Mouse (Mus musculus): ENCODE measurements at regions not wholly inside any gene's neighbourhood (a gene's known extent, or its start where the extent isn't known, plus 50 kb on each side); places are given as distances from the start of the nearest gene placed in this dataset.

GRCm38 (mm10) chr13:51309446-51309845 lies 99.0 kb upstream of the S1pr3 start:
- H3K4me1 ChIP-seq (ENCODE audit: control insufficient read depth, insufficient read depth, low read length) = peaks cover 22% of the 10 kb centered on the region
- H3K9ac ChIP-seq (ENCODE audit: low read length) = no peak overlapping the region
- DNase-seq (ENCODE audit: low spot score) = no peak
- H3K4me2 ChIP-seq (ENCODE audit: low read depth) = no peak overlapping the region
- no peak overlapping the region for H3K4me3 ChIP-seq (ENCODE audit: low read depth, low read length)
- no peak overlapping the region for H3K27ac ChIP-seq (ENCODE audit: low read depth, low read length)
- ATAC-seq (ENCODE audit: insufficient read depth, low FRiP score, low TSS enrichment) = no peak
- no peaks in the 10 kb centered on the region for H3K9me3 ChIP-seq (ENCODE audit: control insufficient read depth, low read length)
- H3K36me3 ChIP-seq (ENCODE audit: control insufficient read depth, insufficient read depth, low read length) = no peaks in the 10 kb centered on the region
- H3K27me3 ChIP-seq (ENCODE audit: control insufficient read depth, insufficient read depth, low read length) = no peaks in the 10 kb centered on the region

DNA sequence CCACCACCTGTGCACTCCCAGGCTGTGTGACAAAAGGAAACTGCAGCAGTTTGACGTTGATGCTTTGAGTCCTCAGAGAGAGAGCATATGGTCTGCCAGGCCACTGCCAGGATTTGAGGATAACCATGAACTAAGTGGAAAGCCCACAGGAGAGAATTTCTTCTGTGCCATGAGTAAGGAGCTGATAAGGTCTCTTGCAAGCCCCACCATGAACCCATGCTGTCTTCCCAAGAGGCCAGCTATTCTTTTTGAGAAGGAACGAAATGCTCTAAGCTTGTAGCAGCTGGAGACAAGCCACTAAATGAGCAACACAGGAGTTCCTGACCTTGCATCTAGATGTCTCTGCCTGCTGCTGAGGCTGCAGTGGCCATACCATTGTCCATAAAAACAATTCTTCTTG lies 98.4 kb upstream of the S1pr3 start:
- H3K4me1 ChIP-seq (ENCODE audit: control insufficient read depth, insufficient read depth, low read length) = peaks cover 27% of the 10 kb centered on the region

DNA sequence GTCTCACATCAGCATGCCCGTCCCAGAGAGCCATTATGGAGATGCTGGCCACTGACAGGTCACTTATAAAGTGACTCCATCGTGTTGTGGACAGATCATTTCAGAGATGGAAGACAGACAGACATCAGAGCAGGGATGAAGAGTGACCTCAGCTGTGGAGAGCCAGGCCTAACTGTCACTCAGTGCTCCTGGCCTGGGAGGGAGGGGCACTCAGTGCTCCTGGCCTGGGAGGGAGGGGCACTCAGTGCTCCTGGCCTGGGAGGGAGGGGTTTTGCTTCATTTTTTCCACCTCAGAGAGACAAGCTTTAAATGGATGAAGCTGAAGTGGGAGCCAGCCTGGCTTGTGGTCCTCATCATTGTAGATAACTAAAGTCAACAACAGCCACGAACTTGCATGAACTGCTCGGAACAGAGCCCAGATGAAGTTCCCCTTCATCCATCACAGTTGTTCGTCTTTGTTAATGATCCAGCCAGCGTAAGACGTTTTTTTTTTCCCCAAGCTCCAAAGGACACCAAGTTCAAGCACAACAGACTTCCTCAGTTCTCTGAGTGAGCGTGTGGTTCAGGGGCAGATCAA lies 96.7 kb upstream of the S1pr3 start:
- DNase-seq (ENCODE audit: low spot score) (no peak), ATAC-seq (ENCODE audit: insufficient read depth, low FRiP score, low TSS enrichment) (no peak)
- peaks cover 29% of the 10 kb centered on the region for H3K4me1 ChIP-seq (ENCODE audit: control insufficient read depth, insufficient read depth, low read length)
- no peaks in the 10 kb centered on the region for H3K36me3 ChIP-seq (ENCODE audit: control insufficient read depth, insufficient read depth, low read length)
- 48% methylated on average over 8 of the region's 8 CpGs for WGBS
- no peaks in the 10 kb centered on the region for H3K9me3 ChIP-seq (ENCODE audit: control insufficient read depth, low read length)
- H3K4me3 ChIP-seq (ENCODE audit: low read depth, low read length) = no peak overlapping the region
- H3K9ac ChIP-seq (ENCODE audit: low read length) = no peak overlapping the region
- H3K27ac ChIP-seq (ENCODE audit: low read depth, low read length) = 0 out of 2 replicates have a peak overlapping the region, but pooled peaks have one; percentile 14
- no peak overlapping the region for H3K4me2 ChIP-seq (ENCODE audit: low read depth)
- no peaks in the 10 kb centered on the region for H3K27me3 ChIP-seq (ENCODE audit: control insufficient read depth, insufficient read depth, low read length)

More for the DNA sequence above, 98.4 kb upstream of the S1pr3 start:
- H3K4me2 ChIP-seq (ENCODE audit: low read depth) = no peak overlapping the region
- DNase-seq (ENCODE audit: low spot score) = no peak
- 61% methylated on average over 2 of the region's 2 CpGs for WGBS
- H3K27ac ChIP-seq (ENCODE audit: low read depth, low read length) = no peak overlapping the region
- H3K9me3 ChIP-seq (ENCODE audit: control insufficient read depth, low read length) = no peaks in the 10 kb centered on the region
- no peak overlapping the region for H3K4me3 ChIP-seq (ENCODE audit: low read depth, low read length)
- H3K36me3 ChIP-seq (ENCODE audit: control insufficient read depth, insufficient read depth, low read length) = no peaks in the 10 kb centered on the region
- no peak for ATAC-seq (ENCODE audit: insufficient read depth, low FRiP score, low TSS enrichment)
- no peaks in the 10 kb centered on the region for H3K27me3 ChIP-seq (ENCODE audit: control insufficient read depth, insufficient read depth, low read length)
- H3K9ac ChIP-seq (ENCODE audit: low read length) = no peak overlapping the region

DNA sequence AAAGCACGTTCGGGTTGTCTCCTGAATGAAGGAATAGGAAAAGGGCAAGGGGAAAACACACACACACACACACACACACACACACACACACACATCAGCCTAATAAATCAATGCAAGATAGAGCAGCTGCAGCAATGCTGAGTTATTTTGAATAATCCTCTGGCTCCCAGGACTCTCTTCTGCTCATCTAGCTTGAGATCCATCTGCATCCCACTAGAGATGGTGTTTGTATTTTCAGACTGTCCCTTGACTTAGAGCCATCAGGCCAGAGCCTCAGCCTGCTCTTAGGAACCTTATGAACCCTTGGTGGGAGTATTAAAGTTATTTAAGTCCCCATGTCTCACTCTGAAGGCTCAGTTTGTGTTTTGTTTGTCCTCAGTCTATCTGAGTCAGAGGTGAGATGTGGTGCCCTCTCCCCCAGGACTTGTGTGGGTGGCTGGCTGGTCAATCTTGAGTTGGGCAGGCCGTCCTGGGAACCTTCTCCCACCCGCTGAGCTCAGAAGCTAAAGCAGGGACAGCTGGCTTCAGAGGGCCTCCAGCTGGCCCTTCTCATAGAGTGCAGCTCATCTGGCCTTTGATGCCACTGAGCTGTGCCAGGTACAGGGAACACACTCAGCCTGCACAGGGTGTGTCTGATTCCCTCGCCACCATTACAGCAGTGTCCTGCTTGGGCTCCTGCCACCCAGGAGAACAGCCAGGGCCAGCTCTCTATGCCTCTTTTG lies 95.1 kb upstream of the S1pr3 start:
- Histone ChIP-seq H3K9me3 (ENCODE audit: control insufficient read depth, low read length) (no peaks in the 10 kb centered on the region), H3K27me3 (ENCODE audit: control insufficient read depth, insufficient read depth, low read length) (no peaks in the 10 kb centered on the region), H3K27ac (ENCODE audit: low read depth, low read length) (peak overlapping the region; percentile 54; the same call in 1 of the 2 replicates), H3K4me2 (ENCODE audit: low read depth) (no peak overlapping the region), H3K4me1 (ENCODE audit: control insufficient read depth, insufficient read depth, low read length) (peaks cover 28% of the 10 kb centered on the region), H3K4me3 (ENCODE audit: low read depth, low read length) (no peak overlapping the region), H3K36me3 (ENCODE audit: control insufficient read depth, insufficient read depth, low read length) (no peaks in the 10 kb centered on the region), H3K9ac (ENCODE audit: low read length) (no peak overlapping the region)
- no peak for ATAC-seq (ENCODE audit: insufficient read depth, low FRiP score, low TSS enrichment)
- WGBS = 44% methylated on average over 5 of the region's 5 CpGs
- DNase-seq (ENCODE audit: low spot score) = no peak

DNA sequence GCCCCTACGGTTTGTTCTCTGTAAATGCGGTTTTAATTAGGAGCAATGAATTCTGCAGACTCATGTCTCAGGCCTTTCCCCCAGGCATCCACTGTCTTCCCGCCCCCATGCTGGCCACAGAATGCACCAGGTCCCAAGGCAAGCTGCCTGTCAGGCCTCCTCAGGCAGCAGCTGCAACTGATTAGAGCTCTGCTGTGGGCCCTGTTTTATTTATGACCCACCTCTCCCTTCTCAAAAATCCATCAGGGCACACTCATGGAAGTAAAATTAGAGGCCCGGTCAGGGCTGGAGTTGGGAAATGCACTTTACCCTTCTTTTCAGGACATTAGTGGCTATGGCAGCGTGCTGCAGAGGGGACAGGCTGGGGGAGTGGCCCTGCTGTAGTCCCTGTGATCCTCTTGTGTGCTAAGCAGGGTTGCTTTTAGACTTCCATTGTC lies 93.9 kb upstream of the S1pr3 start:
- Histone ChIP-seq H3K4me2 (ENCODE audit: low read depth) (no peak overlapping the region), H3K4me3 (ENCODE audit: low read depth, low read length) (no peak overlapping the region), H3K27me3 (ENCODE audit: control insufficient read depth, insufficient read depth, low read length) (no peaks in the 10 kb centered on the region), H3K4me1 (ENCODE audit: control insufficient read depth, insufficient read depth, low read length) (peaks cover 28% of the 10 kb centered on the region), H3K9me3 (ENCODE audit: control insufficient read depth, low read length) (no peaks in the 10 kb centered on the region), H3K27ac (ENCODE audit: low read depth, low read length) (peak overlapping the region; percentile 85), H3K36me3 (ENCODE audit: control insufficient read depth, insufficient read depth, low read length) (no peaks in the 10 kb centered on the region), H3K9ac (ENCODE audit: low read length) (no peak overlapping the region)
- under 1% methylated on average over 5 of the region's 5 CpGs for WGBS
- ATAC-seq (ENCODE audit: insufficient read depth, low FRiP score, low TSS enrichment) = peak; percentile 90
- peak; percentile 85 for DNase-seq (ENCODE audit: low spot score)

DNA sequence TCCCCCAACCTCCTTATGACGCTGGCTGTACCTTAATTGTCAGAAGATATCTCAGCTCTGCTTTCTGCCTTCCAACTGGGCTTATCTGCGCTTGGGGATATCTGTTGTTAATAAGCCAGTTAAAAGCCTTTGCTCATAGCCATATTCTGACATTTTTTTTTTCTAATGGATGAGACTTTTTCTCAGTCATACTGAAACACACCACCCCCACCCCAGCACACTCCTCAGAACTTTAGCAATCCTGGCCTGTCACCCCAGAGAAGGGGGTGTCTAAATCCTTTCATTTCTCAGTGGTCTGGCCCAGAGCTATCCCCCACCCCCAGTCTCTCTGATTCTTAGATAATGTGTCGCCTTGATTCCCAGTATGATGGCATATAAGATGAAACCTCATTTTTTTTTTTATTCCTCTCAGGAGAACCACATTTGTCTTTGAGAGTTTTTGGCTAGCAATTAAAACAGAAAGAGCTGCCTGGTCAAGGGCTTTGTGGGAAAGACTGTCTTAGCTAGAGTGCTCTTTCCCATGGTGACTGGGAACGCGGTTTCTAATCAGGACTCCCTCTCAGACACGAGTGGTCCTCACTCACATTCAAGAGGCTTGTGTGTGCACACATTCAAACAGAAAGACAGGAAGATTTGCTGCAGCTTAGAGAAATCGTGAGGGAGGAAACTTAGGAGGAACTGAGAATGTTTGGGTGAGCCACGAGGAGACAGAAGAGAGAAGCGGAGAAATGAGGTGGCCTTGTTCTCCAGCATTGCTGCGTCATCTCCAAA lies 93.2 kb upstream of the S1pr3 start:
- Histone ChIP-seq H3K9ac (ENCODE audit: low read length) (no peak overlapping the region), H3K4me2 (ENCODE audit: low read depth) (no peak overlapping the region)

GRCm38 (mm10) chr13:51315779-51316041 lies 92.7 kb upstream of the S1pr3 start:
- DNase-seq (ENCODE audit: low spot score) (no peak), ATAC-seq (ENCODE audit: insufficient read depth, low FRiP score, low TSS enrichment) (no peak)
- H3K9me3 ChIP-seq (ENCODE audit: control insufficient read depth, low read length) = no peaks in the 10 kb centered on the region
- H3K36me3 ChIP-seq (ENCODE audit: control insufficient read depth, insufficient read depth, low read length) = no peaks in the 10 kb centered on the region
- H3K27ac ChIP-seq (ENCODE audit: low read depth, low read length) = no peak overlapping the region
- H3K4me1 ChIP-seq (ENCODE audit: control insufficient read depth, insufficient read depth, low read length) = peaks cover 28% of the 10 kb centered on the region
- H3K9ac ChIP-seq (ENCODE audit: low read length) = no peak overlapping the region
- H3K27me3 ChIP-seq (ENCODE audit: control insufficient read depth, insufficient read depth, low read length) = no peaks in the 10 kb centered on the region
- no peak overlapping the region for H3K4me2 ChIP-seq (ENCODE audit: low read depth)
- H3K4me3 ChIP-seq (ENCODE audit: low read depth, low read length) = no peak overlapping the region
- WGBS = 70% methylated on average over 5 of the region's 5 CpGs

More for the DNA sequence above, 93.2 kb upstream of the S1pr3 start:
- DNase-seq (ENCODE audit: low spot score) (no peak), ATAC-seq (ENCODE audit: insufficient read depth, low FRiP score, low TSS enrichment) (no peak; the same call in 1 of the 2 replicates)
- Histone ChIP-seq H3K4me3 (ENCODE audit: low read depth, low read length) (no peak overlapping the region), H3K27ac (ENCODE audit: low read depth, low read length) (peak overlapping the region; percentile 85), H3K9me3 (ENCODE audit: control insufficient read depth, low read length) (no peaks in the 10 kb centered on the region), H3K36me3 (ENCODE audit: control insufficient read depth, insufficient read depth, low read length) (no peaks in the 10 kb centered on the region), H3K27me3 (ENCODE audit: control insufficient read depth, insufficient read depth, low read length) (no peaks in the 10 kb centered on the region), H3K4me1 (ENCODE audit: control insufficient read depth, insufficient read depth, low read length) (peaks cover 28% of the 10 kb centered on the region)
- 58% methylated on average over 10 of the region's 10 CpGs for WGBS

GRCm38 (mm10) chr13:51323058-51323715 lies 85.3 kb upstream of the S1pr3 start:
- no peaks in the 10 kb centered on the region for H3K36me3 ChIP-seq (ENCODE audit: control insufficient read depth, insufficient read depth, low read length)
- H3K27me3 ChIP-seq (ENCODE audit: control insufficient read depth, insufficient read depth, low read length) = no peaks in the 10 kb centered on the region
- peaks cover 1% of the 10 kb centered on the region for H3K4me1 ChIP-seq (ENCODE audit: control insufficient read depth, insufficient read depth, low read length)
- H3K9ac ChIP-seq (ENCODE audit: low read length) = no peak overlapping the region
- no peaks in the 10 kb centered on the region for H3K9me3 ChIP-seq (ENCODE audit: control insufficient read depth, low read length)
- ATAC-seq (ENCODE audit: insufficient read depth, low FRiP score, low TSS enrichment) (no peak), DNase-seq (ENCODE audit: low spot score) (no peak)
- WGBS = 76% methylated on average over 7 of the region's 7 CpGs
- H3K4me3 ChIP-seq (ENCODE audit: low read depth, low read length) = no peak overlapping the region
- no peak overlapping the region for H3K4me2 ChIP-seq (ENCODE audit: low read depth)
- no peak overlapping the region for H3K27ac ChIP-seq (ENCODE audit: low read depth, low read length)
